Mouse (Mus musculus): Measurements from ENCODE around the gene Eaf1. TPM values are rescaled to one million over a fixed set of nuclear protein-coding genes. Genes with fewer than 3 reads are reported as not detected.

Gene Eaf1
- polyA plus RNA-seq, 1 experiment from 2014 or later = 27.1 TPM

GRCm38 (mm10) chr14:31488055-31488454 lies 6.1 kb upstream of the Eaf1 start:
- DNase-seq (no peak), ATAC-seq (ENCODE audit: insufficient read depth) (no peak)
- Histone ChIP-seq H3K27ac (ENCODE audit: low read depth) (no peak overlapping the region), H3K4me2 (no peak overlapping the region), H3K9me3 (ENCODE audit: low read depth, low read length) (no peaks in the 10 kb centered on the region), H3K27me3 (ENCODE audit: insufficient read depth, low read length) (no peaks in the 10 kb centered on the region), H3K4me3 (ENCODE audit: low read depth, low read length) (no peak overlapping the region), H3K9ac (no peak overlapping the region), H3K36me3 (ENCODE audit: insufficient read depth) (peaks cover 80% of the 10 kb centered on the region), H3K4me1 (ENCODE audit: insufficient read depth) (no peaks in the 10 kb centered on the region)
- 90% methylated on average over 6 of the region's 6 CpGs for WGBS
- no peak for TF ChIP-seq CTCF (IDR thresholded peaks at IDR 0.05; ENCODE audit: low read depth)

GRCm38 (mm10) chr14:31493901-31494300 lies 298 bp upstream of the Eaf1 start:
- Histone ChIP-seq H3K9me3 (ENCODE audit: low read depth, low read length) (no peaks in the 10 kb centered on the region), H3K27me3 (ENCODE audit: insufficient read depth, low read length) (no peaks in the 10 kb centered on the region), H3K9ac (peak overlapping the region; percentile 89), H3K4me2 (peak overlapping the region; percentile 92), H3K4me1 (ENCODE audit: insufficient read depth) (peaks cover 10% of the 10 kb centered on the region; the same call in 1 of the 2 replicates), H3K36me3 (ENCODE audit: insufficient read depth) (peaks cover 39% of the 10 kb centered on the region), H3K27ac (ENCODE audit: low read depth) (no peak overlapping the region), H3K4me3 (ENCODE audit: low read depth, low read length) (peak overlapping the region; percentile 92)
- DNase-seq = no peak
- 40% methylated on average over 9 of the region's 9 CpGs for WGBS
- TF ChIP-seq CTCF (IDR thresholded peaks at IDR 0.05; ENCODE audit: low read depth) = no peak
- ATAC-seq (ENCODE audit: insufficient read depth) = no peak

- Histone ChIP-seq H3K4me3 (ENCODE audit: low read depth, low read length) (peak within 1 kb of the TSS; percentile 92), H3K4me2 (peak within 1 kb of the TSS; percentile 92), H3K36me3 (ENCODE audit: insufficient read depth) (peaks cover 44% of the 10 kb centered on the region), H3K4me1 (ENCODE audit: insufficient read depth) (peaks cover 10% of the 10 kb centered on the region; the same call in 1 of the 2 replicates), H3K27ac (ENCODE audit: low read depth) (peak within 1 kb of the TSS; percentile 91), H3K27me3 (ENCODE audit: insufficient read depth, low read length) (no peaks in the 10 kb centered on the region), H3K9ac (peak within 1 kb of the TSS; percentile 89), H3K9me3 (ENCODE audit: low read depth, low read length) (no peaks in the 10 kb centered on the region)
- TF ChIP-seq CTCF (IDR thresholded peaks at IDR 0.05; ENCODE audit: low read depth) = no peak
- DNase-seq = peak; percentile 97
- under 1% methylated on average over 49 of the region's 49 CpGs for WGBS
- peak; percentile 94 for ATAC-seq (ENCODE audit: insufficient read depth)
These were observed 816 bp downstream of the Eaf1 start, which contains the start of gene Mettl6 for GRCm38 (mm10) chr14:31494975-31495455. Gene Mettl6, minus strand, starts transcription at chr14:31495040.

- peaks cover 10% of the 10 kb centered on the region; the same call in 1 of the 2 replicates for H3K4me1 ChIP-seq (ENCODE audit: insufficient read depth)
- H3K9me3 ChIP-seq (ENCODE audit: low read depth, low read length) = no peaks in the 10 kb centered on the region
- DNase-seq = no peak
- peaks cover 46% of the 10 kb centered on the region for H3K36me3 ChIP-seq (ENCODE audit: insufficient read depth)
- peak overlapping the region; percentile 89 for H3K9ac ChIP-seq
- H3K27ac ChIP-seq (ENCODE audit: low read depth) = peak overlapping the region; percentile 91
- no peaks in the 10 kb centered on the region for H3K27me3 ChIP-seq (ENCODE audit: insufficient read depth, low read length)
- WGBS = 2% methylated on average over 8 of the region's 8 CpGs
- H3K4me3 ChIP-seq (ENCODE audit: low read depth, low read length) = peak overlapping the region; percentile 92
- H3K4me2 ChIP-seq = peak overlapping the region; percentile 92
- no peak for TF ChIP-seq CTCF (IDR thresholded peaks at IDR 0.05; ENCODE audit: low read depth)
- no peak for ATAC-seq (ENCODE audit: insufficient read depth)
These were observed 1.3 kb downstream of the Eaf1 start for GRCm38 (mm10) chr14:31495538-31495937.

- no peak overlapping the region for H3K27ac ChIP-seq (ENCODE audit: low read depth)
- H3K36me3 ChIP-seq (ENCODE audit: insufficient read depth) = peaks cover 51% of the 10 kb centered on the region
These were observed 2.0 kb downstream of the Eaf1 start for GRCm38 (mm10) chr14:31496241-31496646.

GRCm38 (mm10) chr14:31499526-31499925 lies 5.3 kb downstream of the Eaf1 start:
- DNase-seq = no peak
- ATAC-seq (ENCODE audit: insufficient read depth) = no peak
- no peak for TF ChIP-seq CTCF (IDR thresholded peaks at IDR 0.05; ENCODE audit: low read depth)
- H3K4me1 ChIP-seq (ENCODE audit: insufficient read depth) = 0 out of 2 replicates have a peak, but pooled peaks cover 5% of the 10 kb centered on the region
- H3K36me3 ChIP-seq (ENCODE audit: insufficient read depth) = peaks cover 65% of the 10 kb centered on the region
- WGBS = 88% methylated on average over 1 of the region's 1 CpGs
- H3K4me2 ChIP-seq = no peak overlapping the region
- H3K4me3 ChIP-seq (ENCODE audit: low read depth, low read length) = no peak overlapping the region
- no peak overlapping the region for H3K9ac ChIP-seq
- H3K27ac ChIP-seq (ENCODE audit: low read depth) = no peak overlapping the region
- no peaks in the 10 kb centered on the region for H3K27me3 ChIP-seq (ENCODE audit: insufficient read depth, low read length)
- H3K9me3 ChIP-seq (ENCODE audit: low read depth, low read length) = no peaks in the 10 kb centered on the region

More at GRCm38 (mm10) chr14:31496241-31496646, 2.0 kb downstream of the Eaf1 start:
- Histone ChIP-seq H3K9ac (peak overlapping the region; percentile 89), H3K27me3 (ENCODE audit: insufficient read depth, low read length) (no peaks in the 10 kb centered on the region), H3K9me3 (ENCODE audit: low read depth, low read length) (no peaks in the 10 kb centered on the region), H3K4me1 (ENCODE audit: insufficient read depth) (peaks cover 10% of the 10 kb centered on the region; the same call in 1 of the 2 replicates), H3K4me2 (peak overlapping the region; percentile 92), H3K4me3 (ENCODE audit: low read depth, low read length) (peak overlapping the region; percentile 92)
- no peak for TF ChIP-seq CTCF (IDR thresholded peaks at IDR 0.05; ENCODE audit: low read depth)
- 33% methylated on average over 7 of the region's 7 CpGs for WGBS
- no peak for ATAC-seq (ENCODE audit: insufficient read depth)
- peak; percentile 25 for DNase-seq

- no peak for TF ChIP-seq CTCF (IDR thresholded peaks at IDR 0.05; ENCODE audit: low read depth)
- no peaks in the 10 kb centered on the region for H3K4me1 ChIP-seq (ENCODE audit: insufficient read depth)
- H3K9me3 ChIP-seq (ENCODE audit: low read depth, low read length) = no peaks in the 10 kb centered on the region
- H3K4me2 ChIP-seq = no peak overlapping the region
- no peak overlapping the region for H3K4me3 ChIP-seq (ENCODE audit: low read depth, low read length)
- H3K27ac ChIP-seq (ENCODE audit: low read depth) = no peak overlapping the region
- 87% methylated on average over 13 of the region's 13 CpGs for WGBS
- no peak for ATAC-seq (ENCODE audit: insufficient read depth)
- no peak overlapping the region for H3K9ac ChIP-seq
- H3K27me3 ChIP-seq (ENCODE audit: insufficient read depth, low read length) = no peaks in the 10 kb centered on the region
- H3K36me3 ChIP-seq (ENCODE audit: insufficient read depth) = peaks cover 95% of the 10 kb centered on the region
- DNase-seq = no peak
These were observed 9.2 kb downstream of the Eaf1 start for GRCm38 (mm10) chr14:31503406-31503805.
